Mouse (Mus musculus) frontal cortex, postnatal 10 days (tissue): ENCODE results near the gene Idh2.

Experiments used
- DNase-seq, 2 experiments: peaks; one replicate each; pipeline ENCODE4 v3.0.0; 2022; ENCODE audit warnings: low spot score in 2 of 2, mixed read lengths in 1 of 2

Idh2 gene

DNA sequence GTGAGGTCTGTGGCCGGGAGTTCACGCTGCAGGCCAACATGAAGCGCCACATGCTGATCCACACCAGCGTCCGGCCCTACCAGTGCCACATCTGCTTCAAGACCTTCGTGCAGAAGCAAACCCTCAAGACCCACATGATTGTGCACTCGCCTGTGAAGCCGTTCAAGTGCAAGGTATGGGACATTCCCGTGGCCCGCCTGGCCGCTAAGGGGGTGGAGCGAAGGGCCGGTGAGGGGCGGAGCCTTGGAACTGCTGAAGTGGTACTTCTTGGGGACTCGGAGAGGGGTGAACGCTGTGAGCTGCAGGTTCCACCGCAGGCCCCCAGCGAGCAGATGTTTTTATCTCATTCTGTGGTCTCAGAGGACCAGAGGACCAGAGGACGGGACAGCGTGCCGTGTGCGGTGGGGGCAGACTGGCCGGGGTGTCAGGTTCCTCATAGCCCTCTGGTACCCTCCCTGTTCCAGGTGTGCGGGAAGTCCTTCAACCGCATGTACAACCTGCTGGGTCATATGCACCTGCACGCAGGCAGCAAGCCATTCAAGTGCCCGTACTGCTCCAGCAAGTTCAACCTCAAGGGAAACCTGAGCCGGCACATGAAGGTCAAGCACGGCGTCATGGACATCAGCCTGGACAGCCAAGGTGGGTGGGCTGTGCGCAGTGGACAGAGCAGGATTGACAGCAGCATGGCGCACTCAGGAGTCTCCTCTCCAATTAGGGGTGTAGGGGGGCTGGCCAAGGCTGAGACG lies 29.0 kb downstream of the Idh2 start:
- DNase-seq, result no peak

DNA sequence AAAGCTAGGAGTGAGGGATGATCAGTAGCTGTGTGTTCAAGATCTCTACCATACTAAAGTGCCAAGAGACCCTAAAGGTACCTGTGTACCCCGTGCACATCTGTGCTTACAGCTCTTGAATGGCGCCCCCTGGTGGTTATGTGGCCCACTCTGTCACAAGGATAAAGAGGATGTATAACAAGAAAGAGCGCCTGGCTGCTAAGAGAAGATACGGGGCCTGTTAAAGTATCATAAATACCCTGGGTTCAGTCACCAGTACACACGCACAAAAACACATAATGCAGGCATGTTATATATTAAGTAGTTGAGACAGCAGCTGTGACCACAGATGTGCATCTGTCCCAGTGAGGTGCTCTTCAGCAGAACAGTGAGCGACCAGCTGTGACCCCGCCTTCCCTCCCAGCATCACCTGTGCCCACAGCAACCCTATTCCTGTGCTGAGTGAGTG lies 30.7 kb downstream of the Idh2 start:
- DNase-seq, result peak in 1 of 2 experiments; percentile 48

DNA sequence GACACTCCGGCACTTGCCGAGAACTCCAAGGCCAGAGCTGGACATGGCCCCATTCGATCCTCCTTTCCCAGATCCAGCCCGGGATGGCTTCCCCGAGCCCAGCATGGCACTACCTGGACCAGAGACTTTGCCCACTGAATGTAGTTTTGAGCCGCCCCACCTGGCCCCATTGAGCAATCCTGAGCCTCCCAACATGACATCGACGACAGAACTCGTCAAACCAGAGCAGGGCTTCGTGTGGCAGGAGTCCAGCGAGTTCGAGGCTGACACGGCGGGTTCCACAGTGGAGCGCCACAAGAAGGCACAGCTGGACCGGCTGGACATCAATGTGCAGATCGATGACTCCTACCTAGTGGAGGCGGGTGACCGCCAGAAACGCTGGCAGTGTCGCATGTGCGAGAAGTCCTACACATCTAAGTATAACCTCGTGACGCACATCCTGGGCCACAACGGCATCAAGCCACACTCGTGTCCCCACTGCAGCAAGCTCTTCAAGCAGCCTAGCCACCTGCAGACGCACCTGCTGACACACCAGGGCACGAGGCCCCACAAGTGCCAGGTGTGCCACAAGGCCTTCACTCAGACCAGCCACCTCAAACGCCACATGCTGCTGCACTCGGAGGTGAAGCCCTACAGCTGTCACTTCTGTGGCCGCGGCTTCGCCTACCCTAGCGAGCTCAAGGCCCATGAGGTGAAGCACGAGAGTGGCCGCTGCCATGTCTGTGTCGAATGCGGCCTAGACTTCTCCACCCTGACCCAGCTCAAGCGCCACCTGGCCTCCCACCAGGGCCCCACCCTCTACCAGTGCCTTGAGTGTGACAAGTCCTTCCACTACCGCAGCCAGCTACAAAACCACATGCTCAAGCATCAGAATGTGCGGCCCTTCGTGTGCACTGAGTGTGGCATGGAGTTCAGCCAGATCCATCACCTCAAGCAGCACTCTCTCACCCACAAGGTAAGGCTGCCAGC lies 33.3 kb downstream of the Idh2 start:
- no peak for DNase-seq

DNA sequence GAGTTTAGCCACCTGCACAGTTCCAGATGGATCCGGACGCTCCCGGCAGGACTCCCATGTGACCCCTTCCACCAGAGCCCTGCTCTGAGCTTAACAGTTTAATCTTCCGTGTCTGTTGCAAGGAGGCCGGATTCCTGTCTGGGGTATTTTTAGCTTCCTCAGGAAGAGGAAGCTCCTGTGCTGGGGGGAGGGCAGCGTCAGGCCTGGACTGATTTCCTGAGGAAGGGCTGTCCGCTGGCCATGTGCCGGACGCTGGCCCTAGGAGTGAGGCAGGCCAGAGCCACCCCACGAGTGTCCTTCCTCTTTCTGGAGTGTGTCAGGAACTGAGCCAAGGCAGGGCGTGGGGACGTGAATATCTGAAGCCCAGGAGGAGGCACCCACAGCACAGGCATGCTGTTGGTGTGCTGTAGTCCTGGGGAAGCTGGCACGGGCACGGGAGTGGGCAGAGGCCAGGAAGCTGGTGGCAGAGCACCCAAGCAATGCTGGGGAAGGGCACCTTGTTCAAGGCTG lies 36.3 kb downstream of the Idh2 start:
- peak; percentile 69 to 83 for DNase-seq

DNA sequence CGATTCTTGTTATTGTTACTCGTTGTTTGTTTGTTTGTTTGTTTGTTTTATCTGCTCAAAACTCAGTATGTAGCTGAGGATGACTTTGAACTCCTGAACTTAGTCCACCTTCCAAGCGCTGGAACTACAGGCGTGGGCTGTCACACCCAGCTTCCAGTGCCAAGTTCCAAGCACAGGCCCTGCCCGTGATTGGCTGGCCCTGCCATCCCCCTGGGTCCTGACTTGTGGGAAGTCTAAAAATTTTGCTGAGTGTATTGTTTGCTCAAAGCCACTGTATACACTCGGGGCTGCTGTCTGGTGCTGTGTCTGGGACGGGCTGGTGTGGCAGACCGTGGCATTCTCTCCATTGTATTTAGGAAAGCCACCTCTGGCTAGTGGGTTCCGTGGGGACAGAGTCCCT lies 37.4 kb downstream of the Idh2 start:
- no peak for DNase-seq

DNA sequence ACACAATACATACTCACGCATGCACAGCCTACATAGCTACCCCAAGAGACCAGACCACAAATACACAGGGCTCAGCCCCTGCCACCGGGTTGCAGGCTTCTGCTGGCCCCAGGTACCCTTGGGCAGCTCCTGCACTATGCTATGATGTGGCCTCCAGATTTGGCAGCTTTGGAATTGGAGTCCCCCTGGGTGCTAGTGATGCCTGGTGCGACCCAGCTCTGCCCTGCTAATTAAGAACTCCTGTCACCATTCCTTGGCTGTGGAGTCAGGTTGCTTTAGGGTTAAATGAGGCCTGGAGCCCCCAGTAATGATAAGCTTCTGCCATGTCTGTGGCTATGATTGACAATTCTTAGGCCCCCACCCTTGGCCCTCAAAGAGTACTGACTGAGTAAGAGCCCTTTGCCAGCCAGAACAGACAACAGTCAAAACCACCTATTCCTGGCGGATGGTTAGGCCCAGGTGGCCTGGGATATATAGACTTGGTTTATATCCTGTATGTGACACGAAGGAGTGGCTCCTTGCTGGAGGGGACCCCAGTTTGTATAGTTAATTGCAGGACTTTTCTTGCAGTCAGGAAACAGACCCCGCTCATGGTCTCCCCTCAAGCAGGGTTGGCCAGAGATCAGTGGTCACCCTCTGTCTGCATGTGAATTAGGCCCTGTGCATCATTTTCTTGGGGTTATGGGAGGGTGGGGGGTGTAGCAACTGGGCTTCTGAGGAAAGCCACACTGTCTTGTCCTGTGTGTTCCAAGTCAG lies 38.1 kb downstream of the Idh2 start:
- DNase-seq, result no peak

DNA sequence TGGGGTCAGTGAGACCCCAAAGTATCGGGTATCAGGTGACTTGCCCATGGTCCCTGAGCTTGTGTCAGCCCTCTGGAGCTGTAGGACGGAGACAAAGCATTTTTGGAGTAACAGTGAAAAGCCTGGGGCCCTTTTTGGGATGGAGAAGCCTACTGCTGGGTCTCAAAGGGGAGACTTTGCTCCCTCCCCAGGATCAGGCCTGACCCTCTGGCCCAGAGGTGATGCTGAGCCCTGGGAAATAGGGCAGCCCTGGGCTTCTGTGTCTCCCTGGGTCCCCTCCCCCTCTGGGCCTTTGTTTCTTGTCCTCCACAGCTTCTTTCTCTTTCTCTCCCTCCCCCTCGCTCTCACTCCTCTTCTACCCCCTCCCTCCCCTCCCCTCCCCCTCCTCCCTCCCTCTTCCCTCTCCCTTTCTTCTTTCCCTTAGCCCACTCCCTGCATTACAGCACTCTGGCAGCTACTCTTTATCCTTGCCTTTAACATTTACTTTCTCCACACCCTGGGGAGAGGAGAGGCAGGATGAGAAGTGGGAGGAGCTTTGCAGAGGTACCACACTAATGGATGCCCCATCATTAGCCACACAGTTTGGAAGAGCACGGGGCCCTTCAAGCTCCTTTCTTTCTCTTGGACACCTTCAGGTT lies 39.1 kb downstream of the Idh2 start:
- DNase-seq, result no peak

DNA sequence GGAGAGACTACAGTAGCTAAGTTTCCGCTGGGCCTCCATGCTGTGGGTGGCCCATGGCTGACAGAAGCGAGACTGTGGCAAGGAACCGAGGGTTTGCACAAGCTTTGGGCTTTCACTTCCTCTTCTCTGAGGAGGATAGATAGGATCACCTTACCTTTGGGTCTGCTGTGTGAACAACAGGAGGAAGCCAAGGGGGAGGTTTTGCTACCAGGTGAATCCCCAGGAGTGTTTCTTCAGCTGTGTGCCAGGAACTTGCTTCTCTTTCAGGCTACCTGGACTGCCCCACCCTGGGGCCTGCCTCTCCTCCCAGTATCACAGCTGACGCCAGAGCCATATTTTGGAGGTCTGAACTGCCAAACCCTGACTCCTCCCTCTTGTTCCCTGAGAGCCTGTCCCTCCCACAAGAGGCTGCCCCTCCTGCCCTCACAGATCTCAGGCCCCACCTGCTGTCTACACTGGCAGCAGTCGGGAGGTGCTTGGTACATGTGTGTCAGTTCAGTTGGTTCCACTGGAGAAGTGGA lies 40.2 kb downstream of the Idh2 start:
- DNase-seq, result no peak

DNA sequence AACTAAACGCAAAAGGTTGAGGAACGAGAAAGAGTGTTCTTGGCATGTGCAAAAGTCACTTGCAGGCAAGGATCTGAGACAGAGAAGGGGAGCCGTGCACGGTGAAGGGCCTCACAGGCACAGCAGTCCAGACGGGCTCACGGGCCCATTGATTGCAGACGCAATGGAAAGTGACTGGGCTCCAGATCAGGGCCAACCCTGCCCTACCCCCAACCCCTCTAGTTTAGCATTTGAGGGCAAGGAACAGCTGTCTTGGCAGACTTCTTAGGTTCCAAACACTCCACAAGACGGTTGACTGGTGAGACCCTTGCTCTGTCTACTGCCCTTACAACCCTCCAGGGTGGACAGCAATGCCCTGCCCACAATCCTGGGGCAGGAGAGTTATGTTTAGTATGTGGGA lies 41.7 kb downstream of the Idh2 start:
- DNase-seq, result no peak

DNA sequence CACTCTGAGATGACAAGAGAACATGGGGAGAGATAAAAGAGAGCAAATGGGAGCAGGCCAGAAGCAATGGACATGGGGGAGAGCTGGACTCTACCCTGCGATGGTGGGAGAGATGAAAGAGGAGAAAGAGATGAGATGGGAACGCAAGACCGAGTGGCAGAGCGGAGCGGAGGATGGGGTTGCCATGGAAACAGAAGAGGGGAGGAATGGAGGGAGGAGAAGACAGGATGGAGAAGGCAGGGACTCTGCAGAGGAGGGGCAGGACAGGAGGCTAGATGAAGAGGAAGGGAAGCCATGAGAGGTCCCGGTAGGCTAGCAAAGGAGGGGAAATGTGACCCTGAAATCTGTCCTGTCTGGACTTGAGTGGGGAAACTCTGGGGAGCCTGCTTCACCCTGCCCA lies 42.9 kb downstream of the Idh2 start:
- DNase-seq, result no peak

DNA sequence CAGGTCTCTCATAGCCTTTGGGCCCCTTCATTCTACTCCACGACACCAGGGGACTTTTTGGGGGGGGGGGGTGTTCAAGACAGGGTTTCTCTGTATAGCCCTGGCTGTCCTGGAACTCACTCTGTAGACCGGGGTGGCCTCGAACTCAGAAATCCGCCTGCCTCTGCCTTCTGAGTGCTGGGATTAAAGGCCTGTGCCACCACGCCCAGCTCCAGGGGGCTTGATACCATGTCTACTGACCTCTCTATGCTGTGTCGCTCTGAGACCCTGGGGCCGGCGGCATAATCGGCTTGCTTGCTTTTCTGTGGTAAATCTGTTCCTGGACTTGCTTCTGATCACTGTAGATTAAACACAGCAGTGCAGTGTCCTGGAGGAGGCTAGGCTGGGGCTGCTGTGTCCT lies 44.0 kb downstream of the Idh2 start:
- DNase-seq, result no peak

DNA sequence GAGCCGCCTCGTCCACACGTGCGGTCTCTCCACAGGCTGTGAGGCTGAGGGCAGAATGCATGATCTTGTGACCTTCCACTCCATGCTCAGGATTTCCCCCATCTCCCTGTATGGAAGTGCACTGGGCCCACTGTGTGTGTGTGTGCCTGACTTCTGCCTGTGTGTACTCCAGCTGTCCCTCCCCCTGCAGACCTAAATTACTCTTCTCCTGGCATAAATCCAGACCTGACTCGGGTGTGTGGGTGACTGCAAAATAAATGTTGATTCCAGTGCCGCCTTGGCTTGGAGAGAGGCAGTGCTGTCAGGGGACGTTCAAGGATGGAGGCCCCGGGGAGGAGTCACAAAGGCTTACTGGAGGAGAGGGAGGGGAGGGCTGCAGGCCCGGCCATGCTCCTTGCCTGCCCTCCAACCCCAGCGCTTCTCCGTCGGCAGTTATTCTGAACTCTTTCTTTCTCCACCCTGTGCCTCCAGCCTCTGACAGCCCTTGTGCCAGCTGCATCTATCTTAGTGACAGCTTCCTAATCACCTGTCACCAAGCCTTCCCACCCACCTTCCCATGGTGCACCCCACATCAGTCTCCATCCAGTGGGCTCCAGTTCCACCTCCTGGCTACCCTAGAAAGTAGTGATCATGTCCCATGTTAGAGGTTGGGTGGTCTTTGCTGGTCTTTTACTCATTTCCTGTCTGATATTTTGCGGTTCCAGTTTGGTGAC lies 45.4 kb downstream of the Idh2 start:
- peak; percentile 59 to 72 for DNase-seq

DNA sequence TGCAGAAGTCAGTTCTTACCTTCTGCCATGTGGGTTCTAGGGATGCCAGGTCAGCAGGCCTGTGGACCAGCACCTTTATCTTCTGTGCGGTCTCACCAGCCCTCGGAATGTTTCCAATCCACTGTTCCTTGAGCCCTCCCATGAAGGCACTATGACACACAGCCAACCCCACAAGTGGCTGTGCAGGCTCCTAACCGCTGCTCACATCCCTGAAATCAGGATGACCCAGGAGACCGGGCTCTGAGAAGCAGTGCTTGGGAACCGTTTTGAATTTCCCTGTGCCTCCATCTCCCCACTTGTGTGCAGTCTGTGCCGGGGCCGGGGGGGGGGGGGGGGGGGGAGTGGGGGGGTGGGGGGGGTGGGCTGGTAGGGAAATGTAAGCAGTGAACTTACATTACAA lies 46.9 kb downstream of the Idh2 start:
- no peak for DNase-seq

DNA sequence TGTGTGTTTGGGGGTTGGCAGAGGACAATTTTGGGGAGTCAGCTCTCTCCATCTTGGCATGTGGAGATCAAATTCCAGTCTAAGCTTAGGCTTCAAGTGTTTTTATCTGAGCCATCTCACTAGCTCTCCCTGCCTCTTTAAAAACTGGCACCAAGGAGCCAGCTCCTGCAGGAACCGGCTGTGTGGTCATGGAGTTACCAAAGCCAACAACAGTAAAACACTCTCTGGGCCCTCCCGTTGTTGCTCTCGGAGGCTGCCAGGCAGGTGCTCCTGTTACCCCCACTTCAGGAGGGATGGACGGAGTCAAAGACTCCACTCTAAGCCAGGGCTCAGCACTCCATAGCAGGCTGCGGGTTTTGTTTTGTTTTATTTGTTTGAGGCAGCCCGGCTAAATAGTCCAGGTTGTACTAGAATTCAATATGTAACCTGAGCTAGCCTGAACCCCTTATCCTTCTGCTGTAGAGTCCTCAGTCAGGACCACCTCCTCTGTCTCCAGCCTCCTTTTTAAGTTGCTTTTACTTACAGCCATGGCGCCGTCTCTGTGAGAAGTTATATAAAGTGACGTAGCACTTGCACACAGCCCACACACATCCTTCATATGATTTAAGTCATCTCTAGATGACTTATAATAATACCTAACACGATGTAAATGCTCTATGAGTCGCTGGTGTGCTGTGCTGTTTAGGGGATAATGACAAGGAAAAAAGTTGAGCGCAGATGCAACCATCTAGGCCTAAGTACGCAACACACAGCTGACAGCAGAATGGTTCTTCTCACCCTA lies 48.3 kb downstream of the Idh2 start:
- DNase-seq, result no peak

DNA sequence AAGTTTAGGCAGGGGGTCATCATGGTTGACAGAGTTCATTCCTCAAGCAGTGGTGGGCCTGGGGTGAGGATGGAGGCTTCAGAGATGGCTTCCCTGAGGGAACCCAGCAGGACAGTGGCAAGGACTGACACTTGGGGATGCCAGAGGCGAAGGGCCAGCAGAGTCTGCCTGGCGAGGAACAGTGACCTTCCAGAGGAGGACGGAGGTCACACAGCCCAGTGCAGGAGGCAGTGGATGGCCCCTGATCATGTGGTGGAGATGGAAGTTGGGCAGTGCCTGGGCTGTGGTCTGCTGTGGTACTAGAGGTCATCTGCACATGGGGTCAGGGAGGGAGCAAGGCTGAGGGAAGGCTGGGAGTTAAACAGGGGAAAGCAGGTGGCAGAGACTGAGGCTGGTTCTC lies 49.9 kb downstream of the Idh2 start:
- no peak for DNase-seq

DNA sequence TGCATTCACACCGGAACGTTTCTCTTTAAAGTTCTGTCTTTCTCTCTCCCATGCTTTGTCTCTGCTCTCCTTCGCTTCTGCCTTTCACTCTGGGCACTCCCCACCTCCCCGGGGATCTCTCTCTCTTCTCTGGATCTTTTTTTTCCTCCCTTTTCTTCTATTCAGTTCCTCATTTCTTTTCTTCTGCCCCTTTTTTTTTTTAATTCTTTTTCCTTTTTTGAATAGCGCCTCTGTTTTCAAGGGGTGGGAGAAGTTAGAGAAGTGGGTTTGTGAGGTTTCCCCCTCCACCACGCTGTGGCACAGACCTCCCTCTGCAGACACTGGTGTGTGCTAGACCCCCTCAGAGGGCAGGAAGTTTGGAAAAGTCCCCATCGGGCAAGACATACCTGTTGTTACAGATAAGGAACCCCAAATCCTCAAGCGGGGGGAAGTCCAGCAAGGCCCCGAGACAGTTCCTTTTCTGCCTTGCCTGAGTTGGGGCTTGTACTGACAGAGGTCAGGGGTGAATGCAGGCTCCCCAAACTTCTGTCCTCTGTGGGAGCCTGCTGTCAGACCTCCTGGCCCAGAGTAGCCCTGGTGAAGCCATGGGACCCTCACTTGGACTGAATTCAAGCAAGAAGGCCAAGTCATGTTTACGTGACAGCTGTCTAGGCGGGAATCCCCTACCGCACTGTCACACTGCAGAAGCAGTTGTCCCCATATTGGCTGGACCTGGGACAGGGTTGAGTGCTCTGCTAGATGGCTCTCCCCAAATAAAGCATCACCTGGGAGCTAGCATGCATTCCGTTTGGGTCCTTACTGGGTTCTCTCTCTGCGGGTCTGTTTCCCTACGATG lies 51.1 kb downstream of the Idh2 start:
- DNase-seq, result no peak

DNA sequence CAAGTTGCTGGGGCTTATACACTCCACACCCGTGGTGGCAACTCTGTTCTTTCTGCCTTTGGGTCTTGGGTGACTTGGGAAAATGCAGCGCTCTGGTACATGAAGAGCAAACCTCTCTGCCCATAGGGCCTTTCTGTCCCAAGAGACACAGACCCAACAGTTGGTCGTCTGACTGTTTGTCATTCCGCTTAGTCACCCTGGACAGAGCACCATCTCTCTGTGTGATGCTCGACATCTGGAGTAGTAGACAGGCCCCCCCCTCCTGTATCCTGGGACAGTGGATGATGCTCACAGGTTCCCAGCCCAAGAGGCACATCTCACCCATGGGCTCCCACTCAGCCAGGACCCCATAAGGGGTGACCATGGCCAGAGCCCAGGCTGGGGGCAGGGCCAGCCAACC lies 51.9 kb downstream of the Idh2 start:
- no peak for DNase-seq

DNA sequence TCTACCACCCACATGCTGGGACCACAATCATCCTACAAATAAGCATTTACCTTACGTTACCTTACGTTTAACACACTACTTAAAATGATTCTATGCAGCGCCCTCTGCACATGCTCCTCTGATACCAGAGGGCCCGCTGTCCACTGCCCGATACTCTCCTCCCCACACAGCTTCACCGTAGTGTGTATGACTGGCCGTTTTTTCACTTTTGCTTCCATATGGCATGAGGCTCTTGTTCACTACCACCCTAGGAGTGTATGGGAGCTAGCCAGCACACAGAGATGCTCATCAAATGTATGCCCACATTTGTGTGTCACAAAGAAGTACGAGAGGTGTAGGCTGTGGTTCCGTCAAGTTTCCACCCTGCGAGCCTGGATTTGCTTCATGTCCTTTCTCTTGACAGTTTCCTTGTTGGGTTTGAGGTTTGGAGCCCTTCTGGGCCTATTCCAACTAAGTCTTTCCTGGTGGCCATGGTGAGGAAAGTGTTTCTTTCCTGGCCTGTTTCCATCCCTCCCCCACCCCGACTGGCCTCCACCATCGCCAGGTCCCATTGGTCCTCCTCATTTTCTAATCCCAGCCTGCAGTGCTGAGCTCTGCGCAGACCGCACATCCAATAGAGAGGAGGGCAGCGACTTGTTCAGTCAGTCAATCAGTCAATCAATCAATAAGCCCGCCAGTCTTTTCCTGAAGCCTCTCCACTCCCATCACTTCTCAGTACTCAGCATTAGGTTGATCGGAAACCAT lies 52.9 kb downstream of the Idh2 start:
- DNase-seq, result no peak
